ENCODE assay signal across 24 mouse cellular contexts in genomic region chr11:6777566-6777965, GRCm38 (mm10). TPM values are rescaled to one million over a fixed set of nuclear protein-coding genes. Genes with fewer than 3 reads are reported as not detected.
"Had no signal": no experiment of that assay in that cellular context is flagged by ENCODE, and none has a peak within 500 bp of the region (broad histone marks: within the 10 kb centered on the region; RNA-seq: fewer than 3 reads in every experiment).

No protein-coding gene starts in this region.

- H3K9ac ChIP-seq: lung, embryonic 14.5 days; midbrain, embryonic 12.5 days; neural tube, embryonic 13.5 days; neural tube, embryonic 15.5 days had no signal

- H3K4me1 ChIP-seq: midbrain, embryonic 10.5 days had no signal

- H3K4me3 ChIP-seq: midbrain, embryonic 10.5 days; midbrain, embryonic 12.5 days; myocyte; neural tube, embryonic 13.5 days; neural tube, embryonic 15.5 days had no signal

- H3K4me2 ChIP-seq: lung, embryonic 14.5 days; midbrain, embryonic 12.5 days; neural tube, embryonic 13.5 days; neural tube, embryonic 15.5 days had no signal

- H3K36me3 ChIP-seq: midbrain, embryonic 10.5 days; midbrain, embryonic 12.5 days; neural tube, embryonic 13.5 days; neural tube, embryonic 15.5 days had no signal

- DNase-seq: lung, adult 18-20 months; lung, embryonic 14.5 days; lung, postnatal 10 days; lung, postnatal 4 days; midbrain, embryonic 14.5 days; right cerebral cortex, postnatal 25 days; right cerebral cortex, postnatal 4 days; spleen, adult 18-20 months; thymus, adult 18-20 months; thymus, postnatal 14 days; thymus, postnatal 36 days had no signal

- H3K9me3 ChIP-seq: midbrain, embryonic 10.5 days; midbrain, embryonic 12.5 days; neural tube, embryonic 13.5 days; neural tube, embryonic 15.5 days had no signal

- H3K27ac ChIP-seq: midbrain, embryonic 10.5 days; midbrain, embryonic 12.5 days; neural tube, embryonic 15.5 days had no signal

- H3K27me3 ChIP-seq: midbrain, embryonic 12.5 days; neural tube, embryonic 15.5 days had no signal

- ATAC-seq: midbrain, embryonic 16.5 days had no signal

RNA-seq across cellular contexts. Expression of gene Gm11983, which starts 59.9 kb away (rescaled TPM):
- polyA plus RNA-seq: liver, embryonic 16.5 days; lung, embryonic 14.5 days; lung, embryonic 16.5 days; midbrain, embryonic 10.5 days; midbrain, embryonic 12.5 days; midbrain, embryonic 14.5 days; midbrain, embryonic 16.5 days; myocyte; neural tube, embryonic 11.5 days; neural tube, embryonic 13.5 days; neural tube, embryonic 15.5 days; small intestine, adult 2 months; stomach, embryonic 14.5 days; stomach, embryonic 16.5 days; thymus, postnatal 0 days had no signal
